Comparison of ENCODE assay signal across 9 mouse cellular contexts in the genomic region with DNA sequence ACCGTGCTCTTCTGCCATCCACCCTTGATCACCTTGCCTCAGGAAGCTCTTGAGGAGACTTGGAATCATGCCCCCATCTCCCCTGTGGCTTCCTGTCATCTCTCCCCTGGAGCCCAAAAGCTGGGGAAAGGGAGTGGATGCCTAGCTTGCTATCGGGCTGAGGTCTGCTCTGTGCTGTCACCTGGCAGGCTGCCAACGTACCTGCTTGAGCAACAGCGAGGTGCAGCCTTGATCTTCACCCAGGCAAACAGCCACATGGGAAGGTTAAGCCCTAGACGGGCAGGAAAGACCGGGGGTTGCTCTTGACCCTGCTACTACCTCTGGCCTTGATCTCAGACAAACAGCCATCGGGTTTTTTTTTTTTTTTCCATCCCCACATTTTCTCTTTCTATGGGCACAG.
DNase-seq lines count a peak whose midpoint lies in the region; ATAC-seq and TF ChIP-seq lines count a peak whose summit lies in the region.
"Had no signal": no experiment of that assay in that cellular context is flagged by ENCODE, and none has a peak within 500 bp of the region (broad histone marks: within the 10 kb centered on the region; RNA-seq: fewer than 3 reads in every experiment).

No protein-coding gene starts in this region.

- no peak overlapping the region for H3K27ac ChIP-seq in heart, embryonic 15.5 days
- peak overlapping the region; percentile 78 for H3K27ac ChIP-seq in intestine, embryonic 15.5 days
- no peak overlapping the region for H3K27ac ChIP-seq in liver, embryonic 16.5 days (ENCODE audit: low read length)
- H3K27ac ChIP-seq: hindbrain, embryonic 15.5 days had no signal

- no peak for TF ChIP-seq CTCF in E14TG2a.4 (conservative IDR thresholded peaks at IDR 0.05; ENCODE audit: low read length)

- no peaks in the 10 kb centered on the region for H3K36me3 ChIP-seq in heart, embryonic 15.5 days
- no peaks in the 10 kb centered on the region for H3K36me3 ChIP-seq in E14TG2a.4 (ENCODE audit: insufficient read depth, low read length)
- H3K36me3 ChIP-seq in intestine, embryonic 15.5 days: no peaks in the 10 kb centered on the region
- no peaks in the 10 kb centered on the region for H3K36me3 ChIP-seq in liver, embryonic 16.5 days (ENCODE audit: control insufficient read depth, insufficient read depth)
- H3K36me3 ChIP-seq: hindbrain, embryonic 15.5 days had no signal

- ATAC-seq in heart, embryonic 15.5 days (replicated peaks; ENCODE audit: insufficient number of reproducible peaks, insufficient read depth, low FRiP score, low read depth): no peak
- ATAC-seq in intestine, embryonic 15.5 days: peak; percentile 90
- peak; percentile 89 for ATAC-seq in liver, embryonic 16.5 days (ENCODE audit: low read depth)

- WGBS in heart, embryonic 15.5 days: 44% methylated on average over 7 of the region's 7 CpGs
- 19% methylated on average over 7 of the region's 7 CpGs for WGBS in intestine, embryonic 15.5 days
- WGBS in liver, embryonic 16.5 days (ENCODE audit: insufficient replicate concordance): 48% methylated on average over 7 of the region's 7 CpGs

- no peaks in the 10 kb centered on the region for H3K27me3 ChIP-seq in heart, embryonic 15.5 days
- peaks cover 5% of the 10 kb centered on the region; the same call in 1 of the 2 replicates for H3K27me3 ChIP-seq in E14TG2a.4 (ENCODE audit: insufficient read depth, low read length)
- H3K27me3 ChIP-seq in intestine, embryonic 15.5 days (replicated peaks): no peaks in the 10 kb centered on the region
- H3K27me3 ChIP-seq in liver, embryonic 16.5 days (ENCODE audit: control insufficient read depth, insufficient read depth, low read depth, low read length): no peaks in the 10 kb centered on the region
- H3K27me3 ChIP-seq: hindbrain, embryonic 15.5 days had no signal

- peaks cover 12% of the 10 kb centered on the region for H3K4me1 ChIP-seq in heart, embryonic 15.5 days (replicated peaks)
- H3K4me1 ChIP-seq in E14TG2a.4 (replicated peaks; ENCODE audit: low read depth, low read length): peaks cover 62% of the 10 kb centered on the region
- H3K4me1 ChIP-seq in intestine, embryonic 15.5 days (replicated peaks): peaks cover 22% of the 10 kb centered on the region
- H3K4me1 ChIP-seq in liver, embryonic 16.5 days (ENCODE audit: control insufficient read depth, low read depth, low read length): peaks cover 4% of the 10 kb centered on the region

- no peak overlapping the region for H3K4me3 ChIP-seq in heart, embryonic 15.5 days
- 0 out of 2 replicates have a peak overlapping the region, but pooled peaks have one; percentile 8 for H3K4me3 ChIP-seq in E14TG2a.4 (replicated peaks; ENCODE audit: low read length)
- H3K4me3 ChIP-seq in intestine, embryonic 15.5 days (replicated peaks): no peak overlapping the region
- H3K4me3 ChIP-seq in liver, embryonic 16.5 days (ENCODE audit: low read depth, low read length): no peak overlapping the region
- H3K4me3 ChIP-seq: hindbrain, embryonic 15.5 days had no signal

- 0 out of 2 replicates have a peak overlapping the region, but pooled peaks have one; percentile 7 for H3K9ac ChIP-seq in heart, embryonic 15.5 days
- no peak overlapping the region for H3K9ac ChIP-seq in intestine, embryonic 15.5 days
- H3K9ac ChIP-seq in liver, embryonic 16.5 days (ENCODE audit: low read depth, low read length): no peak overlapping the region
- H3K9ac ChIP-seq: hindbrain, embryonic 15.5 days had no signal

- no peak overlapping the region for H3K4me2 ChIP-seq in heart, embryonic 15.5 days
- H3K4me2 ChIP-seq in intestine, embryonic 15.5 days (replicated peaks): no peak overlapping the region
- H3K4me2 ChIP-seq in liver, embryonic 16.5 days (ENCODE audit: low read depth, low read length): no peak overlapping the region
- H3K4me2 ChIP-seq: hindbrain, embryonic 15.5 days had no signal

- DNase-seq in heart, adult 18-20 months: no peak
- DNase-seq in layer of hippocampus, adult 9-11 months: no peak
- DNase-seq in layer of hippocampus, adult 18-20 months (ENCODE audit: low spot score in 2 of 2): no peak
- no peak for DNase-seq in layer of hippocampus, adult 8-10 months (ENCODE audit: low spot score in 2 of 2)

- H3K9me3 ChIP-seq in heart, embryonic 15.5 days (replicated peaks): no peaks in the 10 kb centered on the region
- H3K9me3 ChIP-seq in E14TG2a.4 (ENCODE audit: low read length): no peaks in the 10 kb centered on the region
- H3K9me3 ChIP-seq in intestine, embryonic 15.5 days: no peaks in the 10 kb centered on the region
- H3K9me3 ChIP-seq in liver, embryonic 16.5 days (replicated peaks; ENCODE audit: control insufficient read depth, low read length): no peaks in the 10 kb centered on the region
- H3K9me3 ChIP-seq: hindbrain, embryonic 15.5 days had no signal
